Mouse (Mus musculus) layer of hippocampus, adult 2 months (tissue): Measurements from ENCODE around the gene Gm14692. TPM values are rescaled to one million over a fixed set of nuclear protein-coding genes. Genes with fewer than 3 reads are reported as not detected.
"Not testable (repeated sequence)": the region's sequence is repeated elsewhere in the genome, so short reads cannot be mapped to it uniquely, and the experiment has no call there.

Experiments
- DNase-seq, 2 experiments: peaks; one replicate each; pipeline ENCODE4 v3.0.0; 2022; ENCODE audit warnings: low spot score in 2 of 2
- H3K27ac ChIP-seq: fragments of 200-600 bp; 2 replicates; pipeline ENCODE4 v1.8.1; 2022
- H3K4me3 ChIP-seq: fragments of 200-600 bp; 2 replicates; pipeline ENCODE4 v1.8.1; 2022; ENCODE audit warnings: mild to moderate bottlenecking
- long read RNA-seq, 2 experiments: library from polyadenylated mRNA; stranded (forward); transcript quantifications; one replicate each; pipeline ENCODE4 v2.0.0; 2021; ENCODE audit warnings: borderline mapping rate in 2 of 2
- total RNA-seq, 2 experiments: library from RNA; stranded (reverse); gene quantifications; 2 replicates each; pipeline ENCODE4 v1.2.3; 2021

The Gm14692 gene
- not detected for total RNA-seq
- long read RNA-seq, experiment 1: 0 reads
- long read RNA-seq, experiment 2: 0 reads

DNA sequence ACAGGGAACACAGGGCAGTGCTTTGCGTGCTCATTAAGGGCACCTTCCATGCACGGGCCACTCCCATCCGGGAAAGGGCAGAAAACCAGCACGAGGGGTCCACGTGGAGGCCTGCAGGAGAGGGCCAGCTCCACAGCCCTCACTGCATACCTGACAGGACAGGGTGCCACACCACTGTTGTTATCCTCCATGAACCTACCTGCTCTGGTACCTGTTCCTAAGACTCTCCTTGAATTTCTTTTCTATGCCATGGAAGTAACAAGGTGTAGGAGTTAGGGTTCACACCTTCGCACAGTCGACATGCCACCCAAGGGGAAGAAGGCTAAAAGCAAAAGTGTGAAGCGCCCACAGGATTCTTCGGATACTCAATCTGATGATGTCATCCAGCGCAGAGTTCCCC is at the start of gene Gm14692:
Gm14692 (plus strand) TSS at position 301 of the 400 bp plus-strand sequence.
- not testable (repeated sequence) for H3K27ac ChIP-seq, DNase-seq

DNA sequence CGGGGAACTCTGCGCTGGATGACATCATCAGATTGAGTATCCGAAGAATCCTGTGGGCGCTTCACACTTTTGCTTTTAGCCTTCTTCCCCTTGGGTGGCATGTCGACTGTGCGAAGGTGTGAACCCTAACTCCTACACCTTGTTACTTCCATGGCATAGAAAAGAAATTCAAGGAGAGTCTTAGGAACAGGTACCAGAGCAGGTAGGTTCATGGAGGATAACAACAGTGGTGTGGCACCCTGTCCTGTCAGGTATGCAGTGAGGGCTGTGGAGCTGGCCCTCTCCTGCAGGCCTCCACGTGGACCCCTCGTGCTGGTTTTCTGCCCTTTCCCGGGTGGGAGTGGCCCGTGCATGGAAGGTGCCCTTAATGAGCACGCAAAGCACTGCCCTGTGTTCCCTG is 2.0 kb upstream of the Gm14692 start, which contains the start of gene Gm1140:
Gm1140 (minus strand) TSS at position 101 of the 400 bp plus-strand sequence.
- not testable (repeated sequence) for H3K27ac ChIP-seq, H3K4me3 ChIP-seq, DNase-seq

More for the DNA sequence above, at the start of gene Gm14692:
- not testable (repeated sequence) for H3K4me3 ChIP-seq

Other genes starting within 250 kb of the Gm14692 start
- not detected for gene Gm1140, start 2.1 kb upstream of the Gm14692 start, total RNA-seq
- not detected for gene 4933436I01Rik, start 225.8 kb downstream of the Gm14692 start, total RNA-seq